Mouse (Mus musculus): ENCODE results near the gene Ppp3ca.

Gene Ppp3ca

GRCm38 (mm10) chr3:136812791-136813190, 142.9 kb downstream of the Ppp3ca start:
- DNase-seq (ENCODE audit: low spot score in 2 of 2), result no peak

GRCm38 (mm10) chr3:136813886-136814285, 144.0 kb downstream of the Ppp3ca start:
- no peak for DNase-seq (ENCODE audit: low spot score in 2 of 2)

- DNase-seq (ENCODE audit: low spot score in 2 of 2), result no peak
These were observed 145.0 kb downstream of the Ppp3ca start for GRCm38 (mm10) chr3:136814916-136815315.

GRCm38 (mm10) chr3:136816319-136816718, 146.4 kb downstream of the Ppp3ca start:
- DNase-seq (ENCODE audit: low spot score in 2 of 2), result no peak

GRCm38 (mm10) chr3:136818997-136819396, 149.1 kb downstream of the Ppp3ca start:
- DNase-seq (ENCODE audit: low spot score in 2 of 2), result no peak

- no peak for DNase-seq (ENCODE audit: low spot score in 2 of 2)
These were observed 151.1 kb downstream of the Ppp3ca start for GRCm38 (mm10) chr3:136821039-136821438.

- no peak for DNase-seq (ENCODE audit: low spot score in 2 of 2)
These were observed 152.1 kb downstream of the Ppp3ca start for GRCm38 (mm10) chr3:136821993-136822392.

GRCm38 (mm10) chr3:136822431-136822830, 152.5 kb downstream of the Ppp3ca start:
- DNase-seq (ENCODE audit: low spot score in 2 of 2), result no peak

GRCm38 (mm10) chr3:136828451-136828850, 158.5 kb downstream of the Ppp3ca start:
- DNase-seq (ENCODE audit: low spot score in 2 of 2), result no peak

- no peak for DNase-seq (ENCODE audit: low spot score in 2 of 2)
These were observed 159.2 kb downstream of the Ppp3ca start for GRCm38 (mm10) chr3:136829109-136829508.

- DNase-seq (ENCODE audit: low spot score in 2 of 2), result no peak
These were observed 160.8 kb downstream of the Ppp3ca start for GRCm38 (mm10) chr3:136830687-136831220.

GRCm38 (mm10) chr3:136833003-136833745, 163.2 kb downstream of the Ppp3ca start:
- no peak for DNase-seq (ENCODE audit: low spot score in 2 of 2)

GRCm38 (mm10) chr3:136833893-136834292, 164.0 kb downstream of the Ppp3ca start:
- no peak for DNase-seq (ENCODE audit: low spot score in 2 of 2)

GRCm38 (mm10) chr3:136835851-136836250, 165.9 kb downstream of the Ppp3ca start:
- DNase-seq (ENCODE audit: low spot score in 2 of 2), result no peak

- no peak for DNase-seq (ENCODE audit: low spot score in 2 of 2)
These were observed 166.6 kb downstream of the Ppp3ca start for GRCm38 (mm10) chr3:136836319-136837193.

GRCm38 (mm10) chr3:136837589-136837988, 167.7 kb downstream of the Ppp3ca start:
- DNase-seq (ENCODE audit: low spot score in 2 of 2), result no peak

- no peak for DNase-seq (ENCODE audit: low spot score in 2 of 2)
These were observed 171.4 kb downstream of the Ppp3ca start for GRCm38 (mm10) chr3:136841282-136841681.

GRCm38 (mm10) chr3:136842384-136842783, 172.5 kb downstream of the Ppp3ca start:
- no peak for DNase-seq (ENCODE audit: low spot score in 2 of 2)

- no peak for DNase-seq (ENCODE audit: low spot score in 2 of 2)
These were observed 174.0 kb downstream of the Ppp3ca start for GRCm38 (mm10) chr3:136843811-136844491.

GRCm38 (mm10) chr3:136849035-136849434, 179.1 kb downstream of the Ppp3ca start:
- DNase-seq (ENCODE audit: low spot score in 2 of 2), result no peak

- DNase-seq (ENCODE audit: low spot score in 2 of 2), result peak in 1 of 2 experiments; percentile 2
These were observed 183.0 kb downstream of the Ppp3ca start for GRCm38 (mm10) chr3:136852921-136853320.

- DNase-seq (ENCODE audit: low spot score in 2 of 2), result no peak
These were observed 183.7 kb downstream of the Ppp3ca start for GRCm38 (mm10) chr3:136853596-136853995.

Data from right cerebral cortex, adult 2 months (tissue).